Mouse (Mus musculus) intestine, embryonic 16.5 days (tissue): ENCODE measurements around the gene Agrn. TPM values are rescaled to one million over a fixed set of nuclear protein-coding genes. Genes with fewer than 3 reads are reported as not detected.

ENCODE experiments used
- ATAC-seq: fragments of 200-750 bp; cut with Nextera tagmentation; 2 replicates; pipeline ENCODE4 v1.8.0; 2017; ENCODE audit warnings: moderate TSS enrichment, moderate library complexity
- H3K27ac ChIP-seq: fragments of 300-500 bp; sonication (generic); 2 replicates; pipeline ENCODE4 v1.5.1; 2014; ENCODE audit warnings: mild to moderate bottlenecking, low read length
- H3K27me3 ChIP-seq: fragments of 300-500 bp; sonication (generic); replicated peaks from 2 replicates; pipeline ENCODE4 v1.6.1; 2014; ENCODE audit warnings: low read length, control low read depth, mixed read lengths; ENCODE audit not compliant: control insufficient read depth, insufficient read depth
- H3K36me3 ChIP-seq: fragments of 300-500 bp; sonication (generic); 2 replicates; pipeline ENCODE4 v1.6.1; 2014; ENCODE audit warnings: low read length, control low read depth; ENCODE audit not compliant: control insufficient read depth, insufficient read depth
- H3K4me1 ChIP-seq: fragments of 300-500 bp; sonication (generic); 2 replicates; pipeline ENCODE4 v1.6.1; 2014; ENCODE audit warnings: low read length, control low read depth, mixed read lengths; ENCODE audit not compliant: control insufficient read depth, insufficient read depth
- H3K4me2 ChIP-seq: fragments of 300-500 bp; sonication (generic); 2 replicates; pipeline ENCODE4 v1.6.1; 2014; ENCODE audit warnings: low read depth, low read length, control low read depth
- H3K4me3 ChIP-seq: fragments of 300-500 bp; sonication (generic); 2 replicates; pipeline ENCODE4 v1.5.1; 2014; ENCODE audit warnings: mild to moderate bottlenecking, low read length
- H3K9ac ChIP-seq: fragments of 300-500 bp; sonication (generic); 2 replicates; pipeline ENCODE4 v1.6.1; 2014; ENCODE audit warnings: low read depth, low read length
- H3K9me3 ChIP-seq: fragments of 300-500 bp; sonication (generic); 2 replicates; pipeline ENCODE4 v1.6.1; 2016; ENCODE audit warnings: low read length, control low read depth; ENCODE audit not compliant: control insufficient read depth
- WGBS: fragments of 180-500 bp; shearing (Covaris S2); extraction: QIAGEN DNeasy Blood & Tissue Kit; methylation state at CpG from one replicate; pipeline ENCODE4 v1.1.7; 2014; 5-methylcytosine and 5-hydroxymethylcytosine counted together
- polyA plus RNA-seq: library from polyadenylated mRNA; unstranded; fragments of >200 nt; fragmentation: Nextera tagmentation; extraction: Ambion mirVana; gene quantifications from 2 replicates; pipeline ENCODE4 v1.2.1, GENCODE M21; 2015

The Agrn gene
- polyA plus RNA-seq, 1 experiment from 2014 or later: 35.9 TPM

GRCm38 (mm10) chr4:156224276-156224675 is 27.0 kb upstream of the Agrn start:
- ATAC-seq: no peak
- H3K4me2 ChIP-seq: no peak overlapping the region
- H3K27me3 ChIP-seq: no peaks in the 10 kb centered on the region
- H3K9ac ChIP-seq: no peak overlapping the region
- H3K9me3 ChIP-seq: no peaks in the 10 kb centered on the region
- no peak overlapping the region for H3K4me3 ChIP-seq
- H3K27ac ChIP-seq: no peak overlapping the region
- no peaks in the 10 kb centered on the region for H3K36me3 ChIP-seq
- peaks cover 17% of the 10 kb centered on the region for H3K4me1 ChIP-seq
- 73% methylated on average over 2 of the region's 2 CpGs for WGBS

- H3K4me2 ChIP-seq: no peak overlapping the region
- ATAC-seq: no peak
- no peak overlapping the region for H3K9ac ChIP-seq
- no peaks in the 10 kb centered on the region for H3K9me3 ChIP-seq
- no peaks in the 10 kb centered on the region for H3K4me1 ChIP-seq
- no peaks in the 10 kb centered on the region; the same call in 1 of the 2 replicates for H3K27me3 ChIP-seq
- H3K4me3 ChIP-seq: no peak overlapping the region
- no peak overlapping the region for H3K27ac ChIP-seq
- 89% methylated on average over 11 of the region's 11 CpGs for WGBS
- H3K36me3 ChIP-seq: no peaks in the 10 kb centered on the region
These were observed 22.6 kb upstream of the Agrn start for GRCm38 (mm10) chr4:156219936-156220335.

GRCm38 (mm10) chr4:156217838-156218237 is 20.6 kb upstream of the Agrn start:
- Histone ChIP-seq H3K4me1 (no peaks in the 10 kb centered on the region), H3K9ac (no peak overlapping the region), H3K9me3 (no peaks in the 10 kb centered on the region), H3K4me2 (no peak overlapping the region), H3K36me3 (no peaks in the 10 kb centered on the region), H3K27me3 (no peaks in the 10 kb centered on the region; the same call in 1 of the 2 replicates), H3K27ac (no peak overlapping the region), H3K4me3 (no peak overlapping the region)
- no peak for ATAC-seq
- WGBS: 79% methylated on average over 16 of the region's 16 CpGs

- no peak overlapping the region for H3K4me3 ChIP-seq
- 78% methylated on average over 16 of the region's 16 CpGs for WGBS
- no peaks in the 10 kb centered on the region; the same call in 1 of the 2 replicates for H3K27me3 ChIP-seq
- H3K9me3 ChIP-seq: no peaks in the 10 kb centered on the region
- ATAC-seq: no peak
- H3K4me1 ChIP-seq: no peaks in the 10 kb centered on the region
- no peaks in the 10 kb centered on the region for H3K36me3 ChIP-seq
- H3K27ac ChIP-seq: no peak overlapping the region
- H3K9ac ChIP-seq: no peak overlapping the region
- no peak overlapping the region for H3K4me2 ChIP-seq
These were observed 19.9 kb upstream of the Agrn start for GRCm38 (mm10) chr4:156217022-156217669.

GRCm38 (mm10) chr4:156216196-156216595 is 18.9 kb upstream of the Agrn start:
- Histone ChIP-seq H3K36me3 (no peaks in the 10 kb centered on the region), H3K27me3 (no peaks in the 10 kb centered on the region; the same call in 1 of the 2 replicates), H3K9me3 (no peaks in the 10 kb centered on the region), H3K4me1 (no peaks in the 10 kb centered on the region), H3K9ac (no peak overlapping the region), H3K4me2 (no peak overlapping the region), H3K27ac (no peak overlapping the region), H3K4me3 (no peak overlapping the region)
- no peak for ATAC-seq
- 81% methylated on average over 2 of the region's 2 CpGs for WGBS

- WGBS: 71% methylated on average over 4 of the region's 4 CpGs
- Histone ChIP-seq H3K4me3 (no peak within 1 kb of the TSS), H3K4me1 (no peaks in the 10 kb centered on the region), H3K9me3 (no peaks in the 10 kb centered on the region), H3K27me3 (no peaks in the 10 kb centered on the region; the same call in 1 of the 2 replicates), H3K36me3 (no peaks in the 10 kb centered on the region), H3K27ac (no peak within 1 kb of the TSS), H3K9ac (no peak within 1 kb of the TSS), H3K4me2 (no peak within 1 kb of the TSS)
- no peak for ATAC-seq
These were observed 18.4 kb upstream of the Agrn start, which contains the start of gene Perm1 for GRCm38 (mm10) chr4:156215649-156216048. Gene Perm1, plus strand, starts transcription at chr4:156215868.

GRCm38 (mm10) chr4:156213134-156213533 is 15.8 kb upstream of the Agrn start:
- Histone ChIP-seq H3K27ac (no peak overlapping the region), H3K4me3 (no peak overlapping the region), H3K9me3 (no peaks in the 10 kb centered on the region), H3K9ac (no peak overlapping the region), H3K36me3 (no peaks in the 10 kb centered on the region), H3K27me3 (no peaks in the 10 kb centered on the region), H3K4me1 (no peaks in the 10 kb centered on the region), H3K4me2 (no peak overlapping the region)
- WGBS: 91% methylated on average over 13 of the region's 13 CpGs
- ATAC-seq: no peak

GRCm38 (mm10) chr4:156209963-156210635 is 12.8 kb upstream of the Agrn start:
- no peaks in the 10 kb centered on the region for H3K36me3 ChIP-seq
- H3K4me3 ChIP-seq: no peak overlapping the region
- H3K9me3 ChIP-seq: no peaks in the 10 kb centered on the region
- no peak overlapping the region for H3K27ac ChIP-seq
- no peak for ATAC-seq
- H3K4me2 ChIP-seq: no peak overlapping the region
- H3K4me1 ChIP-seq: no peaks in the 10 kb centered on the region
- no peak overlapping the region for H3K9ac ChIP-seq
- peaks cover 2% of the 10 kb centered on the region; the same call in 1 of the 2 replicates for H3K27me3 ChIP-seq
- WGBS: 67% methylated on average over 13 of the region's 13 CpGs

- H3K4me2 ChIP-seq: no peak overlapping the region
- peaks cover under 1% of the 10 kb centered on the region; the same call in 1 of the 2 replicates for H3K4me1 ChIP-seq
- ATAC-seq: no peak
- WGBS: 81% methylated on average over 4 of the region's 4 CpGs
- H3K36me3 ChIP-seq: no peaks in the 10 kb centered on the region
- peaks cover 13% of the 10 kb centered on the region for H3K27me3 ChIP-seq
- no peak overlapping the region for H3K27ac ChIP-seq
- H3K9ac ChIP-seq: no peak overlapping the region
- no peaks in the 10 kb centered on the region for H3K9me3 ChIP-seq
- no peak overlapping the region for H3K4me3 ChIP-seq
These were observed 11.6 kb upstream of the Agrn start for GRCm38 (mm10) chr4:156208872-156209271.
